Mouse (Mus musculus) limb, embryonic 10.5 days (tissue): ENCODE measurements around the gene 6330409D20Rik. TPM values are rescaled to one million over a fixed set of nuclear protein-coding genes. Genes with fewer than 3 reads are reported as not detected.
A peak's percentile ranks its signal among the peaks of the same experiment; 100 is the strongest.

ENCODE experiments used
- DNase-seq: peaks from one replicate; pipeline ENCODE4 v3.0.0-alpha.2; 2017; ENCODE audit warnings: low spot score
- H3K27ac ChIP-seq: fragments of 300-500 bp; sonication (generic); 2 replicates; pipeline ENCODE4 v1.5.1; 2016; ENCODE audit warnings: mild to moderate bottlenecking
- H3K27me3 ChIP-seq: fragments of 300-500 bp; sonication (generic); 2 replicates; pipeline ENCODE4 v1.6.1; 2016; ENCODE audit warnings: low read depth, mild to moderate bottlenecking; ENCODE audit not compliant: poor library complexity, severe bottlenecking
- H3K36me3 ChIP-seq: fragments of 300-500 bp; sonication (generic); 2 replicates; pipeline ENCODE4 v1.6.1; 2016; ENCODE audit warnings: mild to moderate bottlenecking, moderate library complexity
- H3K4me1 ChIP-seq: fragments of 300-500 bp; sonication (generic); 2 replicates; pipeline ENCODE4 v1.6.1; 2016
- H3K4me3 ChIP-seq: fragments of 300-500 bp; sonication (generic); 2 replicates; pipeline ENCODE4 v1.5.1; 2016; ENCODE audit warnings: mild to moderate bottlenecking, moderate library complexity
- H3K9me3 ChIP-seq: fragments of 300-500 bp; sonication (generic); replicated peaks from 2 replicates; pipeline ENCODE4 v1.6.1; 2016; ENCODE audit warnings: mild to moderate bottlenecking
- WGBS: fragments of 180-500 bp; shearing (Covaris S2); methylation state at CpG from one replicate; pipeline ENCODE4 v1.1.7; 2016; 5-methylcytosine and 5-hydroxymethylcytosine counted together
- polyA plus RNA-seq: library from polyadenylated mRNA; unstranded; fragments of >200 nt; fragmentation: Nextera tagmentation; extraction: Ambion mirVana; gene quantifications from 2 replicates; pipeline ENCODE4 v1.2.1, GENCODE M21; 2016

6330409D20Rik gene
- polyA plus RNA-seq, 1 experiment from 2014 or later, result not detected

DNA sequence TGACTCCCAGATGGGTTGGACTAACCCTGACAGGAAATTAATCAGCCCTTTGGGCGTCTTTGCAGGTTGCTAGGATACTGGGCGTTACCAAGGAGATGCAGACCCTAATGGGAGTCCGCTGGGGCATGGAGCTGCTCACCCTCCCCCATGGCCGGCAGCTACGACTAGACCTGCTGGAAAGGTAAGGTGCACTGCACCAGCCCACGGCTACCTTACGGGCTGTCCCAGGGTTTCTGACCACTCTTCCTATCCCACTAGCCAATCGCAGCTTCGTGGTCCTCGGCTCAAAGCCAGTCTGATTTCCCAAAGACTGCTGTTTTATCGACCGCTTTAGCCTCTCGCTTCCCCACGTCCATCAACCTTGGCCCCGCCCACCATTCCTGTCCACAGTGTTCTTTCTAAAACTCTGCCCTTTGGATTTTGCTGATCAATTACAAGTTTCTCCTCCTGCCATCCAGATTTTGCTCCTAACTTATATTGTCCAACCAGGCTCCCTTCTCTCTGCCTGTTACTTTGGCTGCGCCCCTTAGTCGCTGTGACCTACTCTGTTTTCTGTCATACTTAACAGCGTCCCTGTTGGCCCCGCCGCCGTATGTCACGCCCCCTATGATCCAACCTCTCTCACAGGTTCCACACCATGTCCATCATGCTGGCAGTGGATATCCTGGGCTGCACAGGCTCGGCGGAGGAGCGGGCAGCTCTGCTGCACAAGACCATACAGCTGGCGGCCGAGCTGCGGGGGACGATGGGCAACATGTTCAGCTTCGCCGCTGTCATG, 10.3 kb upstream of the 6330409D20Rik start:
- peak overlapping the region; percentile 73 for H3K27ac ChIP-seq
- DNase-seq, result peak; percentile 82
- peaks cover 25% of the 10 kb centered on the region for H3K4me1 ChIP-seq
- peaks cover 16% of the 10 kb centered on the region for H3K27me3 ChIP-seq
- H3K9me3 ChIP-seq, result no peaks in the 10 kb centered on the region
- H3K4me3 ChIP-seq, result peak overlapping the region; percentile 57
- 3% methylated on average over 31 of the region's 31 CpGs for WGBS
- peaks cover 36% of the 10 kb centered on the region for H3K36me3 ChIP-seq

DNA sequence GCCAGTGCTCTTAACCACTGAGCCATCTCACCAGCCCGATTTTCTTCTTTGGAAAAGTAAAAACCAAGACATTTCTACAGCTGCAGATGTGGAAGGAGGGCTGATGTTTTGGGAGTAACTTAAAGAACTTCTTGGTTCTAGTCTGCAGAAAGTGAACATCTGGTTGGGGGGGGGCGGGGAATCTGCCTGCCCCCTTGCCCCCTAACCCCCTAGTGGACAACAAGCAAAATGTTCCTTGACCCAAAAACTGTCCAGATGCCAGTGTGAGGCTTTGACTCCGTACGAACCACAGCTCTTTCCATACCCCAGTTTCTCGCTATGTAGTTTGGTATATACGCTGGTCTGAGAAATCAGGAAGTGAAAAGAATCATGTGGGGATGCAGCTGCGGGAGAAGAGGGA, 9.4 kb upstream of the 6330409D20Rik start:
- no peak overlapping the region for H3K27ac ChIP-seq
- no peak for DNase-seq
- H3K27me3 ChIP-seq, result peaks cover 21% of the 10 kb centered on the region
- no peaks in the 10 kb centered on the region for H3K9me3 ChIP-seq
- 73% methylated on average over 7 of the region's 7 CpGs for WGBS
- H3K36me3 ChIP-seq, result peaks cover 44% of the 10 kb centered on the region
- H3K4me3 ChIP-seq, result peak overlapping the region; percentile 57; the same call in 1 of the 2 replicates
- peaks cover 25% of the 10 kb centered on the region for H3K4me1 ChIP-seq

DNA sequence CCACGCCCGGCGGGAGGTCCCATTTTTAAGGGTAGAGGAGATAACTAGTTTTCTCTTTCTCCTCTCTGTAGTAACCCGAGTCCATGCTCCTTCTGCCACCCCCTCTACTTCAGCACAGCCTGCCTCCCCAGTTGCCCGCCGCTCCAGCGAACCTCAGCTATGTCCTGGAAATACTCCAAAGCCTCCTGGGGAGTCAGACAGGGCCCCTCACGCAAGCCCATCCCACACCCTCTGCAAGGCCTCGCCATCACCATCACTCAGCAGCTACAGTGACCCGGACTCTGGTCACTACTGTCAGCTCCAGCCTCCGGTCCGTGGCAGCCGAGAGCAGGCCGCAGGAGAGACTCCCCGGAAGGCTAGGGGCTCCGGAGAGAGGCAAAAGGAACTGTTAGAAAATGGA, 8.3 kb upstream of the 6330409D20Rik start:
- H3K4me3 ChIP-seq, result no peak overlapping the region
- DNase-seq, result no peak
- H3K27me3 ChIP-seq, result peaks cover 18% of the 10 kb centered on the region
- H3K36me3 ChIP-seq, result peaks cover 38% of the 10 kb centered on the region
- H3K27ac ChIP-seq, result no peak overlapping the region
- peaks cover 25% of the 10 kb centered on the region for H3K4me1 ChIP-seq
- WGBS, result 91% methylated on average over 16 of the region's 16 CpGs
- H3K9me3 ChIP-seq, result no peaks in the 10 kb centered on the region

DNA sequence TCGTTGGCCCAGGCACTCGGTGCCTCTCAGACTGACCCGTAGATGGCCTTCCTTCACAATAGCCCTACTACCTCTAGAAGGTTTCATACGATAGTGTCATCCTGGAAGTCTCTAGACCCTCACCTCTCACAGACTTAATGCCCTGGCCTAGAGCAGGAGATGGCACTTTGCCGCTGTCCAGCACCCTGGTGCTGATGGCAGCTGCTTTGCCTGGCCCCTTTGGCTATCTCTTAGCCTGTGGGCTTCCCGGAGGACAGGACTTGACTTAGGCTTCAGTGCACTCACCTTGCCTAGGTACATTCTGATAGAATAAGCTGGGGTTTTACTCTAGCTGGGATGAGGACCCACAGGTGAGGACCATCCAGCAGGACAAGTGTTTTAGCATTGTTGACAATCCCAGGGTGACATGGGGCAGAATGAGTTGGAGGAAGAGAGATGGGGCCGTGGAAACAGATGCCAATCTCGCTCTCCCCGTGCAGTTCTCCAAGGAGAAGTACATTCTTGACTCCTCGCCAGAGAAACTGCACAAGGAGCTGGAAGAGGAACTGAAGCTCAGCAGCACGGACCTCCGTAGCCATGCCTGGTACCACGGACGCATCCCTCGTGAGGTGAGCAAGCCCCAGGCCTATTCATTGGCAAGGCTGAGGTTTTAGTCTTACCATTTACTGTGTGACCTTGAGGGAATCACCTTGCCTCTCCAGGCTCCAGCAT, 3.6 kb upstream of the 6330409D20Rik start:
- H3K9me3 ChIP-seq, result no peaks in the 10 kb centered on the region
- H3K27ac ChIP-seq, result no peak overlapping the region
- peaks cover 26% of the 10 kb centered on the region for H3K36me3 ChIP-seq
- DNase-seq, result no peak
- H3K4me1 ChIP-seq, result peaks cover 18% of the 10 kb centered on the region
- H3K4me3 ChIP-seq, result no peak overlapping the region
- WGBS, result 77% methylated on average over 15 of the region's 15 CpGs
- peaks cover 56% of the 10 kb centered on the region for H3K27me3 ChIP-seq

DNA sequence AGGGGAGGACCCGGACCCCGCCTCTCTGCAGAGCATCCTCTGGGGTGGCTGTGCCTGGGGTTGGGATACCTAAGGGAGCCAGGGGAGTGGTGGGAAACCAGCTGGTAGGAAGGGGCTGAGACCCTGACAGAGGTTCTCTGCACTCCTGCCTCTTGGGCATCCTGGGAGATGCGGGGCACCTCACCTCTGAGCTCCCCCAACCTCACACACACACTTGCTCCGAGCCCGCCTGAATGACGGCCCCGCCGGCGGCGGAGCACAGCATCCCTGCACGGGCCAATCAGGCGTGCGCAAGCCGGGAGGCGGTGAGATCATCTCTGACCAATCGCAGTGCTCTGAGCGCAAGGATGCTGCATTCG, 1.3 kb upstream of the 6330409D20Rik start:
- Histone ChIP-seq H3K4me1 (peaks cover 18% of the 10 kb centered on the region), H3K4me3 (peak overlapping the region; percentile 60), H3K9me3 (no peaks in the 10 kb centered on the region), H3K36me3 (peaks cover 19% of the 10 kb centered on the region), H3K27ac (no peak overlapping the region), H3K27me3 (peaks cover 64% of the 10 kb centered on the region)
- 2% methylated on average over 18 of the region's 18 CpGs for WGBS
- peak; percentile 72 for DNase-seq

DNA sequence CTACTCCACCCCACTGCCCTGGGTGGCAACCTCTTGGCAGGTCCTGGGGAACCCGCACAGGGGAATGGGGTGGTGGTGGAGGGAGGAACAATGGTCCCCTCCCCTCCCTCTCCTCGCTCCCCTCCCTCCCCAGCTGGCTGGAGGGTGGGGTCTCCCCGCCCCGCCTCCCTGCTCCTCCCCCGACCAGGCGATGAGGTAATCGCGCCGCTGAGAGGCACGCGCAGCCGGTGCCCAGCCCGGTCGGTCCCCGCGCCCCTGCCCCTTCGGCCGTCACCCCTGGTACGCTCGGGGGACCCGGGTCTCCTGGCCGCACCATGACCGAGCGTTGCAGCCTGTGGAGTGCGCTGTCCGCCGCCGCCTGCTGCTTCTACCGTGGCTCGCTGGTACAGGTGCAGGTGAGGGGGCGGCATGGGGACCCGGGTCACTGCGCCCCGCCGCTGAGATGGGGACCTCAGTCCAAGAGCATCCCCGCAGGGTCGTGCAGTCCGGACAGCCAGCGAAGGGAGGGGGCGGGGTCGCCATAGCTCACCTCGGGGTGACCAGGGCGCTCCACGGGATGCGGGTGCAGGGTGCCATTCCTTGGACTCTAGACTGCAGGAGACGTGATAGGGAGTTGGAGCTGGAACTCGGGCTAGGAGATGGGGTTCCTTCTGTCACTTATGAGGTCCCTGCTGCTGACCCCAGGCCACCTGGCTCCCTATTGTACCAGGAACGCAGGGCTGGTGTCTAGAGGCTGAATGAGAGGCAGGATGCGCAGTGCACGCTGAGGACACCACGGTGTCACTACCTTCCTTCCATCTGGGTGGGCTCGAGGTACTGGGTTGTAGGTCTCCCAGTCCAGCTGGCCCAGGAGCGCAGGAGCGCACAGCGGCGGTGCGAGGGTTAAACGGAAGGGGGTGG, 707 bp upstream of the 6330409D20Rik start:
- H3K27me3 ChIP-seq, result peaks cover 64% of the 10 kb centered on the region
- peak overlapping the region; percentile 60 for H3K4me3 ChIP-seq
- 2% methylated on average over 58 of the region's 58 CpGs for WGBS
- H3K9me3 ChIP-seq, result no peaks in the 10 kb centered on the region
- peaks cover 19% of the 10 kb centered on the region for H3K4me1 ChIP-seq
- peak overlapping the region; percentile 56; the same call in 1 of the 2 replicates for H3K27ac ChIP-seq
- peak; percentile 67 for DNase-seq
- H3K36me3 ChIP-seq, result peaks cover 15% of the 10 kb centered on the region

DNA sequence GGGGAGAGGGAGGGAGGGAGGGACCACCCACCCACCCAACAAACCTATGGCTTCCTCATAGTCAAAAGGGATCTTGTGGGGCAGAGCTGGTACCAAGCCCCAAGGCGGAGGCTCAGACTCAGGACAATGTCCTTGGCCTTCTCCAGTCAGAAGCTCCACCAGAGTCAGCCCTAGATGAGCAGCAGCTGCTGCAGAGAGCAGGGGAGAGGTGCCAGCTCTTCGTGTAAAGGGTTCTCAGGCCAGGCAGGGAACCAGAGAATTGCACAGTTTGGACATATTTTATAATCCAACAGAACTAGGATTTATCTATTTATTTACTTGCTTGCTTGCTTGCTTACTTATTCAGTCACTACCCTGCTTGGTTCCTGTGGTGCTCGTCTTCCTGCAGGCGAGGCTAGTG, 1.5 kb downstream of the 6330409D20Rik start:
- no peak overlapping the region for H3K27ac ChIP-seq
- 74% methylated on average over 4 of the region's 4 CpGs for WGBS
- H3K4me3 ChIP-seq, result no peak overlapping the region
- H3K4me1 ChIP-seq, result peaks cover 37% of the 10 kb centered on the region
- no peak for DNase-seq
- peaks cover 57% of the 10 kb centered on the region for H3K27me3 ChIP-seq
- H3K9me3 ChIP-seq, result no peaks in the 10 kb centered on the region
- 0 out of 2 replicates have a peak, but pooled peaks cover 5% of the 10 kb centered on the region for H3K36me3 ChIP-seq

DNA sequence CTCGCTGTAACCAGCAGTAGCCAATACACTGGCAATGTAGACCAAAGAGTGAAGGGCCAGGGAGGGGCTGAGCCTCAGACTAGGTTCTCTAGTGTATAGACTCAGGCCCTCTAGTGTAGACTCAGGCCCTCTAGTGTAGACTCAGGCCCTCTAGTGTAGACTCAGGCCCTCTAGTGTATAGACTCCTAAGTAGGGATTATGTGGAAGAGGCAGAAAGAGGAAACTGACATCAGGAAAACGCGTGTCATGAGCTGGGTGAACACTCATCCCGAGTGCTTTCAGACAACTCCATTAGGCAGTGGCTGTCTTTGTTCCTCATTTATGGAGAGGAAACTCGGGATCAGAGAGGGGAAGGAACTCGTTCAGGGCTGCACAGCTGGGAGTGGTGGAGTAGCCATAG, 3.8 kb downstream of the 6330409D20Rik start:
- peaks cover 34% of the 10 kb centered on the region for H3K27me3 ChIP-seq
- peak overlapping the region; percentile 38; the same call in 1 of the 2 replicates for H3K27ac ChIP-seq
- no peaks in the 10 kb centered on the region for H3K9me3 ChIP-seq
- H3K4me3 ChIP-seq, result no peak overlapping the region
- peaks cover 41% of the 10 kb centered on the region for H3K4me1 ChIP-seq
- WGBS, result 67% methylated on average over 6 of the region's 6 CpGs
- no peak for DNase-seq
- H3K36me3 ChIP-seq, result 0 out of 2 replicates have a peak, but pooled peaks cover 2% of the 10 kb centered on the region

DNA sequence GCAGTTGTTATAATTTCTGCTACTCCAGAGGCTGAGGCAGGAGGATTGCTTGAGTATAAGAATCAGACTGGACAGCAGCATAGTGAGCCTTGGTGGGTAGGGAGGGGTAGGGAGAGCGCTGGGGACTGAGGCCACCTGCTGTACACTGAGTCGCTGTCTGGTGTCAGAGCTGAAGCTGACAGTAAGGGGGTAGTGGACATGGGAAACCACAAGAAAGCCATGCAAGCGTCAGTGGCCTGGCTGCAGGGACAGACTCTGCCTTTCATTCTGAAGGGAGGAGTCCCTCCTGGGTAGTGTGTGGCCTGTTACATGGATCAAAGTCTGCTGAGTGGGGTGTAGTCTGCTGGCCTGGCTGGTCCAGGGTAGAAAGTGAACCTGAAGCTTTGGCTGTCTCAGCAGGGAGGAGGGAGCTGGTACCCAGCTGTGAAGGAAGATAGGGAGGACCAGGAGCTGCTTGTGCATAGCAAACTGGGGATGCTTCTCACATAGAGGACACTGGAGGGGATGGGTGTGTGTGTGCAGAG, 4.4 kb downstream of the 6330409D20Rik start:
- peaks cover 41% of the 10 kb centered on the region for H3K4me1 ChIP-seq
- H3K27me3 ChIP-seq, result peaks cover 27% of the 10 kb centered on the region
- WGBS, result 51% methylated on average over 3 of the region's 3 CpGs
- H3K4me3 ChIP-seq, result no peak overlapping the region
- no peak for DNase-seq
- no peaks in the 10 kb centered on the region for H3K9me3 ChIP-seq
- no peak overlapping the region for H3K27ac ChIP-seq
- H3K36me3 ChIP-seq, result no peaks in the 10 kb centered on the region

DNA sequence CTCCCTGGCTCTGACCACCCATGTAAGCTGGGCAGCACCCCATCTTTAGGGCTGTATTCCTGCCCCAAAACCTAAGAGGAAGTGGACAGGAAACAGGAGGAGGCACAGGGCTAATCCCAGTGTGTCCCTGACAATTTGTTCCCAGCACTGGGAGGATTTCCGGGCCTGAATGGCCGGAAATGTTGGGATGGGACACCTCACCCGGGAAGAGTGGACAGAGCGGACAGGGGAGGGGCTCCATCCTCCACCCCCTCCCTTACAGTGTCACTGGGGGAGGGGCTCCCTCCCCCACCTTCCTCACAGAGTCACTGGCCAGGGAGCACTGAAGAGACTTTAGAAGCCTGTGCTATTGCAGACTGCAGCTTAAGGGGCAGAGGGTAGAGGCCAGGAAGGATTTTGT, 5.9 kb downstream of the 6330409D20Rik start:
- H3K27me3 ChIP-seq, result peaks cover 13% of the 10 kb centered on the region
- H3K4me3 ChIP-seq, result no peak overlapping the region
- peak overlapping the region; percentile 66 for H3K27ac ChIP-seq
- 40% methylated on average over 4 of the region's 4 CpGs for WGBS
- no peaks in the 10 kb centered on the region for H3K36me3 ChIP-seq
- no peaks in the 10 kb centered on the region for H3K9me3 ChIP-seq
- no peak for DNase-seq
- peaks cover 50% of the 10 kb centered on the region for H3K4me1 ChIP-seq

DNA sequence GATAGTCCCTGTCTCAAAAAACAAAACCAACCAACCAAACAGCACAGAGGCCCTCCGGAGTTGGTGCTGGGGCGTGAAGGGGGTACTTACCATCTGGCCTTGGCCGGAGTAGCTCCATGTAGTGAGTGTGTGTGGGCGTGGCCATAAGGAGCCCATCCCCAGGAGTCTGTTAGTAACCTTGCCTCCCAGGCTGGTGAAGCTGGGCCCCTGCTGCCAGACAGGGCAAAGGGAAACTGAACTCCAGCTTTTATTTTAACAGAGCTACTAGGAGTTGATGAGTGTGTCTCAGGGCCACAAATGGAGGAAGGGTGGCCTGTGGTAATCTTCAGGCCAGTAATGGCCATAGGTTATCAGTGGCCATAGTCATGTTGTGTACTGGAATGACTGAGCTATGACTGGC, 6.3 kb downstream of the 6330409D20Rik start:
- Histone ChIP-seq H3K36me3 (no peaks in the 10 kb centered on the region), H3K27ac (peak overlapping the region; percentile 66), H3K9me3 (no peaks in the 10 kb centered on the region), H3K27me3 (peaks cover 8% of the 10 kb centered on the region), H3K4me1 (peaks cover 54% of the 10 kb centered on the region), H3K4me3 (no peak overlapping the region)
- no peak for DNase-seq
- WGBS, result 37% methylated on average over 4 of the region's 4 CpGs

DNA sequence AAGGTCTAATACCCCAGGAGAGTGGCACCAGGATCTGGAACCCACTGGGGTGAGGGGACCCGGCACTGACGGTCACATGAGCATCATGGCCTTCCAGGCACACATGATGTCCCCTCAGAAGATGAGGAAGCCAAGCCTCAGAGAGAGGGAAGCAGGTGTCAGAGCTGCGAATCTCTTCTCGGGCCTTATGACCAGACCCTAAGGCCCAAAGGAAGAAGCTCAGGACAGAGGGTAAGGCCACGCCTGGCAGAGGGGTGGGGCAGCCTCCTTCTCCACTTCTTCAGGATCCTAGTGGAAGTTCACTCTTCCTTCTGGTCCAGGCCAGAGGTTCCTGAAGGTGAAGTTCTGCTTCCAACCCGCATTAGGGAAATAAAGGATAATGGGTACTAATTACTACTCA, 8.1 kb downstream of the 6330409D20Rik start:
- H3K4me1 ChIP-seq, result peaks cover 70% of the 10 kb centered on the region
- no peak overlapping the region for H3K4me3 ChIP-seq
- peak overlapping the region; percentile 57; the same call in 1 of the 2 replicates for H3K27ac ChIP-seq
- 80% methylated on average over 6 of the region's 6 CpGs for WGBS
- no peaks in the 10 kb centered on the region for H3K9me3 ChIP-seq
- no peaks in the 10 kb centered on the region for H3K36me3 ChIP-seq
- no peak for DNase-seq
- 0 out of 2 replicates have a peak, but pooled peaks cover 4% of the 10 kb centered on the region for H3K27me3 ChIP-seq
